Comparison of ENCODE assay signal across 8 mouse cellular contexts in the genomic region with DNA sequence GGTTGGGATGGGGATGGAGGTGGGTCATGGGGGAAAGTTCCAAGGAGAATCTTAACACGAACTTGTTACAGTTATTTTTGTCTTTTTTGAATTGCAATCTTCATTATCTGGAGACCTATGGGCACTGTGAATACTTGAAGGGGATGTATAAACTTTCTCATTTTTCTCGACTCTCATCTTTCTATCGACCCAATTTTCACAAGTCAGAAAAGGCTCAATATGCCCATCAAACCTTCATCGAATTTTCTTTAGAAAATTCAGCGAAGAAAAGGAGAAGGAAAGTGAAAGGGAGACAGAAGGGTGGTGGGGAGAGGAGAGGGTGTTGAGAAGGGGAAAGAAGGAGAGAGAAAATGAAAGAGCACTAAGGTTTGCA.
DNase-seq lines count a peak whose midpoint lies in the region; ATAC-seq and TF ChIP-seq lines count a peak whose summit lies in the region.
"Not testable (repeated sequence)": the region's sequence is repeated elsewhere in the genome, so short reads cannot be mapped to it uniquely, and the experiment has no call there.

No protein-coding gene starts in this region.

- not testable (repeated sequence) for H3K27me3 ChIP-seq in heart, embryonic 12.5 days (replicated peaks); hindbrain, embryonic 14.5 days (ENCODE audit: control insufficient read depth, insufficient read depth, low read length); kidney, embryonic 14.5 days (ENCODE audit: control insufficient read depth, insufficient read depth, low read length); limb, embryonic 14.5 days (ENCODE audit: control insufficient read depth, insufficient read depth, low read length); midbrain, embryonic 14.5 days (ENCODE audit: control insufficient read depth, insufficient read depth, low read length)

- peak overlapping the region; percentile 21; the same call in 1 of the 2 replicates for H3K4me3 ChIP-seq in embryonic fibroblast, embryonic 13.5 days (ENCODE audit: insufficient read depth, low read length)
- H3K4me3 ChIP-seq in heart, embryonic 12.5 days: peak overlapping the region; percentile 61; the same call in 1 of the 2 replicates
- H3K4me3 ChIP-seq in hindbrain, embryonic 14.5 days (replicated peaks; ENCODE audit: low read length): peak overlapping the region; percentile 51
- H3K4me3 ChIP-seq in kidney, embryonic 14.5 days (ENCODE audit: low read length): peak overlapping the region; percentile 54
- peak overlapping the region; percentile 61 for H3K4me3 ChIP-seq in limb, embryonic 14.5 days (replicated peaks; ENCODE audit: low read length)
- not testable (repeated sequence) for H3K4me3 ChIP-seq in midbrain, embryonic 14.5 days (replicated peaks; ENCODE audit: low read depth, low read length)

- peak; percentile 70 for DNase-seq in Muller cell, postnatal 12 days (ENCODE audit: inconsistent ontology term)
- not testable (repeated sequence) for DNase-seq in hindbrain, embryonic 14.5 days (ENCODE audit: low spot score); limb, embryonic 14.5 days (ENCODE audit: low spot score); midbrain, embryonic 14.5 days
- DNase-seq in retina, postnatal 1 day: peak; percentile 31

- not testable (repeated sequence) for ATAC-seq in heart, embryonic 12.5 days (ENCODE audit: insufficient number of reproducible peaks, low FRiP score); hindbrain, embryonic 14.5 days (ENCODE audit: low FRiP score); kidney, embryonic 14.5 days (ENCODE audit: low FRiP score, low TSS enrichment); limb, embryonic 14.5 days (ENCODE audit: low FRiP score, low read depth); midbrain, embryonic 14.5 days (ENCODE audit: low FRiP score, low TSS enrichment)

- not testable (repeated sequence) for H3K36me3 ChIP-seq in heart, embryonic 12.5 days; hindbrain, embryonic 14.5 days (replicated peaks; ENCODE audit: control insufficient read depth, insufficient read depth); kidney, embryonic 14.5 days (ENCODE audit: control insufficient read depth, insufficient read depth, low read length); limb, embryonic 14.5 days (ENCODE audit: control insufficient read depth, insufficient read depth, low read length); midbrain, embryonic 14.5 days (ENCODE audit: control insufficient read depth, insufficient read depth, low read length)

- not testable (repeated sequence) for H3K4me2 ChIP-seq in heart, embryonic 12.5 days; kidney, embryonic 14.5 days (replicated peaks; ENCODE audit: low read depth, low read length); limb, embryonic 14.5 days (replicated peaks; ENCODE audit: low read depth, low read length, severe bottlenecking)
- peak overlapping the region; percentile 84 for H3K4me2 ChIP-seq in hindbrain, embryonic 14.5 days (replicated peaks)
- peak overlapping the region; percentile 64 for H3K4me2 ChIP-seq in midbrain, embryonic 14.5 days (ENCODE audit: low read length)

- H3K4me1 ChIP-seq in embryonic fibroblast, embryonic 13.5 days (ENCODE audit: control insufficient read depth, insufficient read depth, low read length); heart, embryonic 12.5 days (replicated peaks); hindbrain, embryonic 14.5 days (replicated peaks; ENCODE audit: control insufficient read depth, insufficient read depth, low read length); kidney, embryonic 14.5 days (ENCODE audit: control insufficient read depth, insufficient read depth, low read length); limb, embryonic 14.5 days (ENCODE audit: control insufficient read depth, insufficient read depth, low read length); midbrain, embryonic 14.5 days (ENCODE audit: control insufficient read depth, insufficient read depth, low read length): not testable (repeated sequence)

- TF ChIP-seq POLR2A in embryonic fibroblast, embryonic 13.5 days (IDR thresholded peaks at IDR 0.05; ENCODE audit: low read depth, low read length); limb, embryonic 14.5 days (IDR thresholded peaks at IDR 0.05; ENCODE audit: borderline replicate concordance, extremely low read depth, insufficient read depth, insufficient read length): not testable (repeated sequence)

- WGBS in heart, embryonic 12.5 days: 27% methylated on average over 5 of the region's 5 CpGs
- whole genome bisulfite sequencing in hindbrain, embryonic 14.5 days: 32% methylated on average over 5 of the region's 5 CpGs
- WGBS in kidney, embryonic 14.5 days: 32% methylated on average over 5 of the region's 5 CpGs
- WGBS in limb, embryonic 14.5 days: 21% methylated on average over 5 of the region's 5 CpGs
- WGBS in midbrain, embryonic 14.5 days: 22% methylated on average over 5 of the region's 5 CpGs

- 0 out of 2 replicates have a peak overlapping the region, but pooled peaks have one; percentile 22 for H3K27ac ChIP-seq in embryonic fibroblast, embryonic 13.5 days (ENCODE audit: insufficient read depth, low read length)
- H3K27ac ChIP-seq in heart, embryonic 12.5 days (ENCODE audit: poor library complexity, severe bottlenecking); hindbrain, embryonic 14.5 days; kidney, embryonic 14.5 days (ENCODE audit: low read depth, low read length); limb, embryonic 14.5 days (replicated peaks; ENCODE audit: low read depth, low read length); midbrain, embryonic 14.5 days (replicated peaks; ENCODE audit: low read depth, low read length): not testable (repeated sequence)

- not testable (repeated sequence) for H3K9ac ChIP-seq in heart, embryonic 12.5 days; kidney, embryonic 14.5 days (ENCODE audit: low read depth, low read length); midbrain, embryonic 14.5 days (replicated peaks; ENCODE audit: low read length)
- peak overlapping the region; percentile 63; the same call in 1 of the 2 replicates for H3K9ac ChIP-seq in hindbrain, embryonic 14.5 days
- peak overlapping the region; percentile 69; the same call in 1 of the 2 replicates for H3K9ac ChIP-seq in limb, embryonic 14.5 days (ENCODE audit: low read depth, low read length, severe bottlenecking)

- TF ChIP-seq CTCF in embryonic fibroblast, embryonic 13.5 days (IDR thresholded peaks at IDR 0.05; ENCODE audit: borderline replicate concordance, insufficient read depth, low read length): not testable (repeated sequence)

- not testable (repeated sequence) for H3K9me3 ChIP-seq in heart, embryonic 12.5 days (replicated peaks); hindbrain, embryonic 14.5 days (ENCODE audit: control insufficient read depth, low read length); kidney, embryonic 14.5 days (ENCODE audit: control insufficient read depth, low read length); limb, embryonic 14.5 days (ENCODE audit: control insufficient read depth, low read length); midbrain, embryonic 14.5 days (ENCODE audit: control insufficient read depth, low read length)
